Mouse (Mus musculus) cerebellum, adult 9-10 months (tissue): ENCODE measurements around the gene Grik4.

ENCODE experiments used
- DNase-seq: peaks from one replicate; pipeline ENCODE4 v3.0.0; 2022

Grik4 gene

DNA sequence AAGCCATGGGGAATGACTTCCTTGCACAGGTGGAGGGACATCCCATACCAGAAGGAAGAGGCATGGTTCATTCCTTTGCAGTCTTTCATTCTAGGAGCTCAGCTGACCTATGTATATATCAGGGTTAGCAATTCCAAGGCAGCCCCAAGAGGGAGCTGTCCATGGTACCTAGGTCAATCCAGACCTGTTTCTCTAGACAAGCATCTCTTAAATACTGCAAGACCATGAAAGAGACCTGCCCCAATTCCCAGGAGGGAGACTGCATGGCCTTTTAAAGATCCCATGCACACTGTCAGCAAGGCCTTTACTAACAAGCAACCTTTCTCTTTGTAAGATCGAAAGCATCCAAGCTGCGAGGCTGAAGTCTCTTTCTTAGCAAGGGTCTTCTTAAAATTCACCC, 291.5 kb downstream of the Grik4 start:
- no peak for DNase-seq

DNA sequence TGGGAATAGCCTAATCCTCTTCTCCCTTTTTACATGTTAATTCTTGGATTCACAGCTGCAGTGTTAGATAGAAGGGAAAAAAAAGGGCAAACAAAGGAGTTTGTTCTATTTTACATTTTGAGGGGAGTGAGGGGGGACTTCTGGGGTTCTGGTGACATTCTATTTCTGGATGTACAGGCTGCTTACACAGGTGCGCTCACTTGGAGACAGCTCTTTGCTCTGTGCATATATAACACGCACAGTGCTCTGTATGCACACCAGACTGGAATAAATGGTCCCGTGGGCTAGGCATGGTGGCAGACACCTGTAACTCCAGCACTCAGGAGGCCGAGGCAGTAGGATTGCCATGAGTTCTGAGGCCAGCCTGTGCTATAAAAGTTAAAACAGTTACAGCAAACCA, 292.0 kb downstream of the Grik4 start:
- no peak for DNase-seq

DNA sequence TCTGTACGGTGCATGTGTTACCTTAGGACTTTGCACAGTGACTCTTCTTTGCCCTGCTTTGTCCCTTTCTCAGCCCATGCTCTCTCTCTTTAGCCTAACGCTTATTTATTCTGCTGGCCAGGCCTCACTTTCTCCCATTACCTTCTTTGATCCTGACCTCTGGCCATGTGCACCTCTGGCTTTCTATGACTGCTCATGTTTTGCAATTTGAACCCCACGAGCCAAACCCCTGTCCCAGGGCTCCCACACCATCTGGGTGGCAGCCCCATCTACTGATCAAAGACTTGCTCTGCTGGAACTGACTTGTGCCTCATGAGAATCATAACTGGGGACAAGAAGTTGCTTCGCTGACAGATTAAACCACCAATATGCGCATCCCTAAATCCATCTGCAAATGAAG, 294.4 kb downstream of the Grik4 start:
- DNase-seq, result no peak

DNA sequence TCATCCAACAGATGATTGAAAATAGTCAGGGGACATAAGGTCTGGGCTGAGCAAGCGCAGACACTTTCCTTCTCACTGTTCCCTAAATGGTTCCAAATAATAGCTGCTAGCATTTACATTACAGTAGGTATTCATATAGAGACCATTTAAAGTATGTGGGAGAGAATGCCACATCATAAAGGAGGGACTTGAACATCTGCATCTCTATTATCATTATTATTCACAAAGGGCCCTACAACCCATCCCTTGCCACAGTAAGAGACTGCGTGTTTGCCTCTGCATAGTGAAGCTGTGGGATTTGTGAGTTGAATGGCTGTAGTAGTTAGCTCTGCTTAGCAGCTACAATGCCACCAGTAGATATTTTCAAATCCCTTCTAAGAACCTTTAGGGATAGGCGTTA, 296.2 kb downstream of the Grik4 start:
- no peak for DNase-seq

DNA sequence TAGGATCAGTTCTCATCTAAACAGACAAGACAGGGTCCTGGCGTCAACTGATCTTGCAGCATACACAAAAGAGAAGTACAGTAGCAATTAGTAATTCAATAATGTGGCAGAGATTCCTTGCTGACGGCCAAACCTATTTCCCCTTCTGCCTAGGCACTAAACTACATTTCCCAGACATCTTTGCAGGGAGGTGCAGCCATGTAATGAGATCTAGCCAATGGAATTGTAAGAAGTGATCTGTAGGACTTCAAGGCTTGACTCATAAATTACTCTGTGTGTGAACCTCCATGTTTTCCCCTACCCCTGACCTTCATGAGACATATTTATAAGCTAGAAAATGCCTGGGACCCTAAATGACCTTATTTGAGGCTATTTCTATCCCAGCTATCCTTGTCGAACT, 296.7 kb downstream of the Grik4 start:
- no peak for DNase-seq

DNA sequence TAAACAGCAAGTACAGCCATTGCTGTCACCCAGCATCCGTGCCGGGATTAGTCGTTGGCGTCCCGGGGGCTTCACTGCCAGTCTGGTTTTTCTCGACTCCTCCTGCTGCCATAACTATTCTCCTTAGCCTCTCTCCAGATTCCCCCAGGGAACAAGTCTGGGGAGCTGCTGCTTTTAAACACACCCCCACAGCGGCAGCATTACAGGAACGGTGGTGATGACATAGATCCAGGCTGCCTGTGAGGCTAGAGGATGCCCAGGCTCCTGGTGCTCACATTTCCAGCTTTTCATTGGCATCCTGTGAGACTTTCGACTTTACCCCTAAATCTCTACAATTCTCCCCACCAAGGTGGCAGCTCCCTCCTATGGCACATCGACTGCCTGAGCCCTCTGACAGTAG, 297.5 kb downstream of the Grik4 start:
- no peak for DNase-seq

DNA sequence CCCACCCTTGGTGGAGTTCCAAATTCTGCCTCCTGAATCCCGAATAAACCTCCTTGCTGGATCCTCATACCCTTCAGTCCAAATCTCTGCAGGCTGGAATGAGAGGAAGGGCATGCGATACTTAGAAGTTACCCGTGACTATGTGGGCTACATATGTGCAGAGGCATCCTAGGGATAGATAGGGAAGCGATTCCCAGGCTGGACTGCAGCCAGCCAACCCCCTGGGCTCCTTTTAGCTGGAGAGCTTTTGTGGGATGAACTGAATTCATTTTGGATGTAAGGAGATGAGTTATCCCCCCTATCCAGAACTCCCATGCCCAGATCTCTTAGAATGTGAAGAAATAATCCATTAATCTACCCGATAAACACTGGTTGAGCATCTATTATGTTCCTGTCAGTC, 299.1 kb downstream of the Grik4 start:
- no peak for DNase-seq

DNA sequence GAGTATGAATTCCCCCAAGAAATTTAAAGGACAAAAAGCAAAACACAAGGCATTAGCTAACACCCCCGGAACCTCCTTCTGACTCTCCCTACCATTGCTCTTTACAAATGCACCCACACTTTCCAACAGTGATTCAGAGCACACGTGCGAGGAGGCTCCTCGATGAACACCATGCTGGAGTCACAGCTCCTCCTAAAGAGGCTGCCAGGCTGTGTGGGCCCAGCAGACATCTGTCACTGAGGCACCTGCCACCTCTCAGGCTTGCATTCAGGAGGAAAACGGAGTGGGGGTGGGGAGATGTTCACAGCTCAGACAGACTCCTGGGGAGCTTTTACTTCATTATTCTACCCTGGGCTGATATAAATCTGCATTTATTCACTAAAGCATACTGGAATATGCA, 301.5 kb downstream of the Grik4 start:
- DNase-seq, result no peak

DNA sequence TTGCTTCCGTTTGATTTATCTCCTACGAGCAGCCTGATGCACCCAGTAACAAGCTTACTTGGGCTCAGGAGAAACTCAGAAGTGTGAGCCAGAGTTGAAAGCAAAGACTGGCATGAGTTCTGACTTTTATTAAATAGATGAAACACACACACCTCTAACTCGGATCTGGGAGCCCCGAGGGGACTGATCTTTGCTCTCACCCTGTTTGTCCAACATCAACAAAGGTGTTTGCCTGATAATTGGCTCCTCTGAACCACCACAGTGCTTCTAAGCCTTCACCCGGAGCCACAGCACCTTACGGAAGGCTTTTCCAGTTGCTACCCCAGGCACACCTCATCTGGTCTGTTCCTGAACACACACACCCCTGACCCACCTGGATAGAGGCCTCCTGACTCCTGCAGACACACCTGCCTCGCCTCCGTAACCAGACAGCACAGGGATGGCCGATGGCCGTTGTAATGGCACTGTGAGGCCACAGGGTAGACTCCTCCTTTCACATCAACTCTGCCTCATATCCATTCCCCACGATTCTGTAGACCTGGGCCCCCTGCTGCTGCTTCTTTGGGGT, 302.7 kb downstream of the Grik4 start:
- no peak for DNase-seq

DNA sequence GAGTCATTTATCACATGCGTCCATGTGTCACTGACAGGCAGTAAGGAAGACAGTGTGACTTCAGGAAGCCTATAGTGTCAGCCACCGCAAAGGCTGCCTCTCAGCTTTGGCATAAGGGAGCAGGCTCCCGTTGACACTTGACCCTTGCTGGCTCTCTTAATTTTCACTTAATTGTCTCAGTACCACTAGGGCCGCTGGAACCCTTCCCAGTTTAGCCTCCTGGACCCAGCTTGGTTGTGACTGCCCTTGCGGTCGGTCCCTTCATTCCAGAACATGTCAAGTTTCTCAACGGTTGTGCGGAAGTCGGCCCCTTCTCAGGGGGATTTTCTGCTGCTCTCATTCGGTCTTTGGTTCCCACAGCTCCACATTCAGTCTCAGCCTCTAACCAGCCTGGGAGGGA, 307.8 kb downstream of the Grik4 start:
- no peak for DNase-seq

DNA sequence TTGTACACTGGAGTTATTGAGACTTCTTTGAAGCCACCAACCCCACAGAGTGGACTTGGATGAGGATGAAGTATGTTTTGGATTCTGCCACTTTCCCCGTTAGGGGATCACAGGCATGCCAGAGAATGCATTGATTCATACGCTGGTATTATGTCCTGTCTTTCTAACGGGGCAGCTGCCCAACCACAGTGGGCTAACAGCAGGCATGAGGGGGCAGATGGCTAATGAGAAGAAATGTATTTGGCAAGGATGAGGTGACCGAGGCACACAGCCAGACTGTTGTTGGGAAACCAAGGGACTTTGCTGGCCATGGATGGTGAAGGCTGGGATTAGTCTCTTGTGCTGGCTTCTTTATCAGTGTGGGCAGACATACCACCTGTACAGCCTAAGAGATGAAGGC, 312.8 kb downstream of the Grik4 start:
- DNase-seq, result no peak

DNA sequence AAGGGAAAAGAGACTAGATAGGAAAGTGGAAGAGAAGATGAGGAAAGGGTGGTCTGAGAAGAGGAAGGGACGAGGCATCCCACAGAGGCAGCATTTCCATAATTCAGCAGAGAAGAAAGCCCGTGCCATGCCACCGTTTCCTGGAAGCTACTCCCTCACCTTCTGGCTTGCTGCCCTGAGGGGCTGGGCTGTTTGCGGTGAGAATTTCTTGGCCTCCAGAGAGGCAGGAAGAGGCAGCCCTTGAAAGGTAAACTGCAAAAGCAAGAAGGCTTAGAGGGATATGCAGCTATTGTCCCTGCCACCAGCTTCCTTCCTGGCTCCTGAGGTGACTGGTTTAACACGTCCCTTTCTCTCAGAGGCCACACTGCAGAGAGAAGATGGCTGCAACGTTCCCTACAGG, 316.7 kb downstream of the Grik4 start:
- DNase-seq, result no peak

DNA sequence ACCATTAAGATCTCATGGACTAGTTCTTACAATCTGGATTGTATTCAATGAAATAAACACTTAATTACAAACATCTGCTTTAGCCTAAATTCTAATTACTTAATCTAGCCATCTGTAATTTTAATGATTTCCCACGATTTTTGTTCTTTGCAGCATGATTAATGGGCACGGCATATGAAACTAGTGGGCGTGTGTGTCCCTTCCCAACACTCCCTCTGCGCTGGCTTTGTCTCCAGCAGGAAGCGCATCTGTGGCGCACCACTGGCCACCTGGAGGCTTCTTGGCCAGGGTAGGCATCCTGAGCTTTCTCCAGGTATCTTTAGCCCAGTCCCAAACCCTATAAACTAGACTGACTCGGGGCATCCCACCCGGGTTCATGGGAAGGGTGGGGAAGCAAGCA, 317.1 kb downstream of the Grik4 start:
- no peak for DNase-seq

DNA sequence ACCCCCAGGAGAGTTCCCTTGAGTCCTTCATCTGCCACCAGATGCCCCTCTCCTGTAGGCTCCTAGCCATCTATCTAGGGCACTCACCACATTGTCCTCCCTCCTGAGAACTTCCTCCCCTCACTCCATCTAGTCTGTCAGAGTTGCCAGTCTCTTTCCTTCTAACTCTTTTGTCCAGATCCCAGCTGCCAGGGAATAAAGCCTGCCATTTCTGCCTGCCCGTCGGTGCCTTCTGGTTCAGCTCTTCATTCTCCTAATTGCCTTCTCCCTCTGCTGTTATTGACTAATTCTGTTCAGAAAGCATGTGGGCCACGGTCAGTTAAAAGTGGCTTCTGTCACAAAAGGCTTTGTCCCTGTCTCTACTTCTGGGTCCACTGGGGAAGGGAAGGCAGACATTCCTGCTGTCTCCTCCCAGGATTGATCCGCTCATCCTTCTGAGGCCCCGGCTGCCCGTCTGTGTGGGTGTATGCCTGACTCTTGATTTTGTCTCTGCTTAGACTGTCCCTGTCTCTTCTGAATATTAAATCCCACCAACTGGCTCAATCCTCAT, 318.0 kb downstream of the Grik4 start:
- no peak for DNase-seq

DNA sequence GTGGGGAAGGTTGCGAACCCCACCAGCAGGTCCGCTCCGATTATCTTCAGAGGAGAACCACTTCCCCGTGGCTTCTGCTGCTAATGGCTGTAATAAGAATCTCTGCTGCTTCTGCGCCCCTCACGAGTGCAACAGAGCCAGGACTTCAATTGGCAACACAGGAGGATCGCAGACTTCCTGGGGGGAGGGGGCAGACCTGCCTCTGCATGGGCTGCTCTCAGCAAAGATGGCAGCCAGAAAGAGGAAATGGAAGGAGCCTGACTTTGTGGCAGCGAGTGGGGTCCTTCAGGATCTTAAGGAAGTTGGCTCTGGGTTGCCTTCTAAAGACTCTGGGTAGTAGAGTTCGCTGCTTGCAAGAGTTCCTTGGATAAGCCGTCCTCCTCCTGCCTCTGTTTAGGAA, 329.9 kb downstream of the Grik4 start:
- no peak for DNase-seq

DNA sequence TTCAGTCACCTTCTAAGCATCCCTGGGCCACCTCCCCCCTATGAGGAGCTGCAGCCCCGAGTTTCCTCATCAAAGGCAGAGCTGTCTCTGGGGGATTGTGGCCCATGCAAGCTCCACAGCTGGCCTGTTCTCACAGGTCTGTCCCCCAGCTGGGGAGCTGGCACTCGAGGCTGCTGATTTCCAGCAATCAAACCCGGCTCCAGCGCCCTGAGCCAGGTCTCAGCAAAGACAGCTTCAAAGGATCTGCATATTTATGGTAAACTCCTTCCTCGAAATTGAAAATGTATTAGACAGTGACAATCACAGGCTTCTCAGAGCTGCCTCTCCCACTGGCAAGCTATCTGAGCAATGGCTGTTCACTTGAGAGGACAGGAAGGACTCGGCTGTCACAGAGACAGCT, 330.5 kb downstream of the Grik4 start:
- no peak for DNase-seq

DNA sequence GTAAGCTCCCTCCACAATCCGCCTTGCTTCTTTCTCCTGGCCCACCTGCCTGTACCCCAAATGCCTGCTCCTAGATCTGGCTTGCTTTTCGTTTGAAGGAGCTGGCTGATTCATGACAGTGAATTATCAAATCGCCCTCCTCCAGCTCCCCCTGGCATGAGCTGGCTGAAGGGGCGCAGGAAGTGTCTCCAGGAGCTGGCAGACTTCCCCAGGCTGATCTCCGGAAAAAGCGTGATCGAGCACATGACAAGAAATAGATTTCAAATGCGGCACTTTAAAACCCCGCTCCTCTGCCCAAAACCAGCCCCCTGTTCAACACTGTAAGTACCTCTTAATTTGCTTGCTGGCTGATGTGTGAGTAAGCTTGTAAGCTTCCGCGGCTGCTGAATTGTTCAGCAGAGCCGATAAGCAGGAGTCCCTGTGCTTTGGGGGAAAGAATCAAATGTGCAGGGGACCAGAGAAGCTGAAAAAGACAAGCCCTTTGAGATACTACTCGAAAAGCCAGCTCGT, 331.8 kb downstream of the Grik4 start:
- no peak for DNase-seq

DNA sequence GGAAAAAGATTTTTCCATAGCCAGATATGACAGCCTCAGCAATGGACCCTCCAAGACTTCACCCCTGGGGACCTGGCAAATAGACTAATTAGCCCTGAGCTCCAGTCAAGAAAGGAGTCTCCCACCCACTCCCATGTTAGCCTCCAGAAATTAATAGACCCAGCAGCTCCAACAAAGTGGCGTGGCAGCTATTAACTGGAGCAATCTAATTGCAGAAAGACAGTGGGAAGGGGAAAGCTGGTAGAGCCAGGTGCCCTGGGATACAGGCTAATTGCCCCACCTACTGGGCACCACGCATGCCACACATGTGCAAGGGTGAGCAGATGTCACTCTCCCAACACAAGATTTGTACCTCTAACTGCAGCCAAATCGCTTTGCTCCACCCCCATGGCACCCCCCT, 342.8 kb downstream of the Grik4 start:
- no peak for DNase-seq

DNA sequence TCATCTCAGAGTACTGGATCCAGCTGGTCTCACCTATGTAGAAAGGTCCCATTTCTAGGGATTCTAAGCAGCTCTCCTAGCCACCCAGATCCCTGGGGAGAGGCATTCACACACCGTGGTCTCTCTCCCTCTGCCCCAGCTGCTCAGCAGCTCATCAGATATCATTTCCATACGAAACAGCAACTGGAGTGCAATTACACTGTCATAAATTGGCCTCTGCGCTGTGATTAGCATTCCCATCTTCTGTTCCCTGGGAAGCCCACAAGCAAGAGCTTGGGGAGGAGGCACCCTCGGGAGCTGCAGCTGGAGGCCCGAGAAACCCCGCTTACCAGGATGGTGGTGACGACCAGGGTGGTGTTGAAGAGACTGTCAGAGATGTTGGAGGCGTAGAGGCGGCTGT, 346.8 kb downstream of the Grik4 start:
- no peak for DNase-seq

DNA sequence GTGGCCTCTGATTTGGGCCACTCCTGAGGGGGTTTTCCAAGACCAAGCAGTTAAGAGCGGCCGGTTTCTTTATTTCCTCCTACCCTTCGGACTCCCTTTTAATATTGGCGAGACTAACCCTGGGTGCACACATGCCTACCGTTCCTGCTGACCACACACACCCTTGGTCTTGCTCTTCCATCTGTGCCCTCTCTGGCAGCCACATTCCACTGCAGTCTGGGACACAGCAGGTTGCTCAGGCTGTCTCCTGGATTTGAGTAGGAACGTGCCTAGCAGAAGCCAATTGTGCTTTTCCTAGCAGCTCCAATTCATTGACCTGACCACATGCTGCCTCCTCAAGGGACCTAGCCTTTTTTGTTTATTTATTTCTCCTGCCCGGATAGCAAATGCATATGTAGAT, 365.8 kb downstream of the Grik4 start:
- DNase-seq, result peak; percentile 92

DNA sequence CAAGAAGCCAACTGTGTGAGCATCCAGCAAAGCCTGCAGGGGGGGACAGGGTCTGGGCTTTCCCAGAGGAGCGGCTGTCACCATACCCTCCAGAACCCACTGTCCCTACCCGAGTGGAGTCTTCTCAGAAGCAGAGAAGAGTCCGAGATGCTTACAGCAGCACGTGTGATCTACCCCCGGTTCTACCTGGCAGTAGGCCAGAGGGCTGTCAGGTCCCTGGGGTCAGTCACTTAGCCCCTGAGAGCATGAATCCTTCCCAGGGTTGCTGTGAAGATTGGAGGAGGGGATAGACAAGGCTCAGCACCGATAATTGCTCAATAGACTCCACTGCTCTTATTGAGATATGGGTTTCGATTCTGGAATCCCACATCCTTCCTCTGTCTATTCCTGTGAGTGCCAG, 366.2 kb downstream of the Grik4 start:
- DNase-seq, result no peak

DNA sequence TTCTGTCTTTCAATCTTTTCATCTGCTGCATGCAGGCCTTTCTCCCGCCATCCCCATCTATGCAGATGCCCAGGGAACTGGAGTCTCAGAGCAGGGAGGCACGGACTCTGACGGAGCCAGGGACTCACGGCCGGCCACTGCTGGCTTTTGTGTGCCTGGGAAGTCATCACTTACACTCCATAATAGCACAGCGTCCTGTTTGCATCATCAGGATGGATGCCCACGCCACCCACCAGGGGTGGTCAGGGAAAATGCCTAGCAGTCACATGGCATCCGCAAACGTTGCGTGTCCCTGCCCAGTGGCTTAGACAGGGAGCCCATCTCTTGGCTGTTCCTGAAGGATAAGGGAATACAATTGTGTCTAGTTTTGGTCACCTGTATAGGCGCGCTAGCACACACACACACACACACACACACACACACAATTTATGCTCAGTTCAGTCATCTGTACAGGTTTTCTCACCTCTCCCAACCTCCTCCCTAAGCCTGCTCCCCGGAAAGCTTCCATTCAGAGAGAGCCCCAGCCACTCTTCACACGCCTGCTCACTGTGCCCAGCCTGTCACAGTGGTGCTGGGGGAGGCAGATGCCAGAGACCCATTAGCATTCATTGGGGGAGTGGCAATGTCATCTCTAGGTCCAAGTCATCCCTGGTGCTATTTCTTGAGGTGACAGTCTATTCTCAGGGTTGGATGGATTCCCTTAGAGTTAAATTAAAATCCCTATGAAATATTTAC, 370.5 kb downstream of the Grik4 start:
- no peak for DNase-seq

DNA sequence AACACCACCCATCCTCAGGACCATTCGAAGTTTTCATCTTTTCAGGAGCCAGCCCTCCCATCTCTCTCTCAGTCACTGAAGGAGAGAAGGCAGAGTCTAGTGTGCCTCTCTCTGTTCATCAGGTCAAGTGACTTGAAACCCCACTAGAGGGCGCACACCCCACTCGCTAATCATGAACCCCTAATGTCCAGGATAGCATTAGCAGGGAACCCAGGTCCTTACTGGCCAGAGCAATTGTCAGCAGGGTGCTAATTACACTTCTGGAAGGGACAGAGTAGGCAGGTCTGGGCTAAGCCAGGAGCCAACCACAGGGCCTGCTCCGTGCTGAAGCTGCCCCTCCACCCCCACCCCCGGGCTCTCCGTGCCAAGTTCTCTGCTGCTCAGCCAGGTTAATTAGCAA, 371.1 kb downstream of the Grik4 start:
- DNase-seq, result peak; percentile 86

DNA sequence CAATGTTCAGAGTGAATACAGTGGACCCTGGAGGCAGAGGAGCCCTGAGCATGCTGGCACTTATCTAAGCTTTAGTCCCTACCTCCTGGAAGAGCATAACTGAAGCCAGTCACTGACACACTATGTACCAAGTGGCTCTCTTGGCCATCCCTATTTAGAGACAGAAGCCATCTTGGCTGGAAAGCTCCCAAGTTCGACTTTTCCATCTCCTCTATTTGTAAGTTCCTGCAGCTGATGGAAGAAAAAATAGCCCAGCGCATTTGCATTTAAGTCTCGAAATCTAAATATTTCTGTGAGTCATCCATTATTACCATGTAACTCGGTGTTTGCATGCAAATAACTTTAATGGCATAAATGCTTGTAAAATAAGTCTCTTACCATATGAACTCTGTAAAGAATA, 378.4 kb downstream of the Grik4 start:
- DNase-seq, result no peak

DNA sequence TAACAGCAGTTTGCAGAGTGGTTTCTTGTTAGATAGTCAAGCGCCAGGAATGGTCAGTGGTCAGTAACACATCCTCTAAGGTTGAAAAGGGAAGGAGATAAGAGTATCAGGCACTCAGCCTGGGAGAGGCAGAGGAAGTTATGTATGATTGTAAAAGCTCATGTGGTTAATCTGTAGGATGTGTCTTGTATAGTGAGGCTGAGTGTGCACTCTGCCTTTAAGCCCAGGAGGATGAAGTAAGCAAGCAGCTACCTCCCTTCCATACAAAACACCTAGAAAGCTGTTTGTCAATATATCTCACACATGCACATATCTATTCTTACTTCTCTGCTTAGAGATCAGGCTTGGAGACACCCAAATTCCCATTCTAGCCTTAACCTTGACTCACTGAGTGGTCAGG, 389.1 kb downstream of the Grik4 start:
- DNase-seq, result no peak
